Mouse (Mus musculus) heart, postnatal 25 days (tissue): ENCODE measurements around the gene Ubl4b. TPM values are rescaled to one million over a fixed set of nuclear protein-coding genes. Genes with fewer than 3 reads are reported as not detected.

Experiments used
- DNase-seq: peaks from one replicate; pipeline ENCODE4 v3.0.0; 2022; ENCODE audit warnings: low spot score
- intact Hi-C: fragments of 180-260 bp; cut with DNase I; formaldehyde crosslinking; loops from one replicate; pipeline ENCODE4 v1.15.1; 2025
- total RNA-seq, 2 experiments: library from RNA; stranded (reverse); gene quantifications; 2 replicates each; pipeline ENCODE4 v1.2.3; 2021

The Ubl4b gene
- total RNA-seq, 2 experiments from 2014 or later: not detected

DNA sequence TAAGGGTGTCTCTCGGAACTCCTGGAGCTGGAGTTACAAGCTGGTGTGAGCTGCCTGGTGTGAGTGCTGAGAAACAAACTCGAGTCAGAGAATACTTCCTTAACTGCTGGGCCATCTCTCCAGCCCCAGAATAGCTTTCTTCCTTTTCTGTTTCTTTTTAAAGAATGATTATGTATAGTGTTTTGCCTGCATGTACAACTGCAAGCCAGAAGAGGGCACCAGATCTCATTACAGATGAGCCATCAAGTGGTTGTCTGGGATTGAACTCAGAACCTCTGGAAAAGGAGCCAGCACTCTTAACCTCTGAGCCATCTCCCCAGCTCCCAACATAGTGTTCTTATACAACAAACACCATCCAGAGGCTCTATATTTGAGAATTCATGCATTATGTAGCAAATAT, 16.3 kb upstream of the Ubl4b start:
- no peak for DNase-seq
- intact Hi-C loops: no loop called here

DNA sequence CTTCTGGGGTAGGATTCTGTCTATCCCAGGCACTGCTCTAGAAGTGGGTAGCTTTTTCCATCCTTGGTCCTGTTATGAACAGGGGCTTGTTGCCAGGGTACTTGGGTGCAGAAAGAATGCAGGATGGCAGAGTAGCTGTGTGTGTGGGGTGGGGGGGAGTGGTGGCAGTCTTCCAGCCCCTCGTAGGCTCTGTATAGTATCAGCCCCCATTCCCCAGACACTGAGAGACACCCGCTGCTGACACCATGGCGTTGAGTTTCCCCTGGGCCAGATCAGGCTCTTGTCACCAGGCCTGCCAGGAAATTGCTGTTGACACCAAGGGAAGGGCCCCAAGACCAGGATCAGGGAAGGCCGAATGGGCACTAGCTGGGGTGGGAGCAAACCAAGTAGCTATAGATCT, 13.8 kb upstream of the Ubl4b start:
- intact Hi-C loops: no loop called here

DNA sequence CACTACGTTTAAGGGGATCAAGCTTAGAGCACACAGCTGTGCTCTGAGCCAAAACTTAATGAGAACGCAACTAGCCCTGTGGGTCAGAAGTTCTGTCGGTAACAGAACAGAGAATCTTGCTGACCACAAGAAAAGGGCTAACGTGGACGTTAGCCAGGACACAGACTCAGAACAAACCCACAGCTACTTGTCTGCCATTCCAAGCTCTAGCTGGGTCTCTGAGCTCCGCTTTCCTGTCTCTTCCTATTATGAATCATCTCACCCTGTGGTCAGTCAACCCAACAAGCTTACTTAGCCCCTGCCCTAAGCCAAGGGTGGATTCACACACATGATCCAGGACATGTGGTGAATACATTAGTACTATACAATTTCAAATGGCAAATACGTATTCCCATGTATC, 12.9 kb upstream of the Ubl4b start:
- intact Hi-C loops: no loop called here
- DNase-seq: no peak

More for the DNA sequence above, 13.8 kb upstream of the Ubl4b start:
- no peak for DNase-seq

DNA sequence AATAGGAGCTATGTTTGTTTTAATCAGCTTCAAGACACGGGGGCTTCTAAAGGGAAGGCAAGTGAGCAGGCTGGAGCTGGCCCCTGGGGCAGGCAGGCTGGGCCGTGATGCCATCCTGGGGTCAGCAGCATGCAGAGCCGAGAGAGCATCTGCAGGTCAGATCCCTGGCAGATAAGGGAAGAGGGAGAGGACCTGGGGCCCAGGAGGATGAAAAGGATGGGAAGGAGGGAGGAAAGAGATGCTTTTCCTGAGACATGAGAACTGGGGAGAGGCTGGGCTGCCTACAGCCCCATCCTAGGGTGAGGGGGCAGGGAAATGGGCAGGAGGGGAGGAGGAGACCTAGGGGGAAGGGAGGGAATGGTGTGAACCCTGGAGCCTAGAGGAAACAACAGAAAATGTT, 10.5 kb upstream of the Ubl4b start:
- DNase-seq: no peak

DNA sequence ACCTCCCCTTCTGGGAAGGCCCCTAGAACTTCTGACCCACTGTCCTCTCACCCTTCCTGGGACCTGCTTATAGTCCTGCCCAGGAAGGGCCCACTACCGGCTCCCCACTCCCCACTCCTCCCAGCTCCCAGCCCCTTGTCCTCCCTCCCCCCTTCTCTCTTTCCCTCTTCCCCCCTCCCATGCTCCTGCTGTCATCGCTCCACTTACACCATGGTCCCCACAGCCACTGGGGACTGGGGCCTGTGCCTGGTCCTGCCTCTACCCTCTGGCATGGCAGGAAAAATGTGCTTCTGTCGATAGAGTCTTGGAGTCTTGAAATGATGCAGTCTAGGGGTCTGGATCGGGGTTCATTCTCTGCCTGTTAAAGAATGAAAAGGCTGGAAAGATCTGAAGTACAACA, 9.0 kb upstream of the Ubl4b start:
- intact Hi-C loops: no loop called here
- no peak for DNase-seq

More for the DNA sequence above, 10.5 kb upstream of the Ubl4b start:
- intact Hi-C loops: no loop called here

DNA sequence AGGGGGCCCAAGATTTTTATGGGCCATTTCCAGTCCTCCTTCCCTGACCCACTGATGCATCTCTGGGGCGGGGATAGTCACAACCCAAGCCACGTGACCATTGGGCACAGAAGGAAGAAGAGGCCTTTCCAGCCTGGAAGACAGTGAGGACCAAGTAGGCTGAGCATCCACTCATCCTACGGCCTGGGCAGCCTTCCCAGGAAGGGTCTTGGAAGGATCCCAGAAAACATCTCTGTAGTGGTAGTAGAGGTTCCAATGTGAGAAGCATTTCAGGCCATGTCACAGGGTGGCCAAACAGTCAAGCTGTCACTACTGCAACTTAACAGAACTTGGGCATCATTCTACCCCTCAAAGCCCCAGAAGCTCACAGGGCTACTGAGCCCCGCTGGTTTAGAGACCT, 7.7 kb upstream of the Ubl4b start:
- intact Hi-C loops: no loop called here
- no peak for DNase-seq

DNA sequence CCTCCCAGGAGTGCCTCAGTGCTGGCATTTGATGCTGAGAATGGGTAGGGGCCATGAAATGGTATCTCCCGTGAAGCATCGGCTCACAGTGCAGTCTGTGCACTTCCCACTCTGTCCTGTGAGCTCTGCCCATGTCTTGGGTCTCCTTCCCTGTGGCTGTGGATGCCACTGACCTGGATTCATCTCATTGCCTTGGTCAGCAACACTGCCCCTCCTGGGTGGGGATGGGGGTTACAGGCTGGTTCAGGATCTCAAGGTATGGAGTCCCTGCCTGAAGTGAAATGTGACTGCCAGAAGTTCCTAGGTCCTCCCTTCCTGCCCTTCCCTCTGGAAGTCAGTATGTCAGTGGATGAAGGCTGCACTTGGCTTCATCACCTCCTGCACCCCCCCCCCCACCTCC, 7.2 kb upstream of the Ubl4b start:
- intact Hi-C loops: no loop called here
- DNase-seq: no peak

DNA sequence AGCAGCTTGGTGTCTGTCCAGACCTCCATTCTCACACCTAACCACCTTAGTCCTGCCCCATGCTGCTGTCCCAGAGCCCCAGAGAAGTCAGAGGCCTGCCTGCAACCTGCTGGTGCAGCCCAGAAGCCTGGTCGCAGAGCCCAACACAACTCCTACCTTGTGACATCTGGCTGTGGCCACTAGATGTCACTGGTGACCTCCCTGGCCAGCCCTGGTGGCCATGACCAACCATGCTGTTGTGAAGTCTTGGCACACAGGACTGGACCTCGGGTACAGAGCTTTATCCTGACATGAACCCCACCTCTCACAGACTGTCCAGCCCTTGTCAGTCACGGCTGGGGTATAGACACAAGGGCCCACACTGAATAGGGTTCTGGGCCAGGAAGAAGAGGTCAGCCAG, 4.3 kb upstream of the Ubl4b start:
- intact Hi-C loops: loop anchor here (1.0 to 2.0 kb wide), 2 partner anchors 20 to 54 kb away; no protein-coding TSS in a partner anchor
- peak; percentile 54 for DNase-seq

DNA sequence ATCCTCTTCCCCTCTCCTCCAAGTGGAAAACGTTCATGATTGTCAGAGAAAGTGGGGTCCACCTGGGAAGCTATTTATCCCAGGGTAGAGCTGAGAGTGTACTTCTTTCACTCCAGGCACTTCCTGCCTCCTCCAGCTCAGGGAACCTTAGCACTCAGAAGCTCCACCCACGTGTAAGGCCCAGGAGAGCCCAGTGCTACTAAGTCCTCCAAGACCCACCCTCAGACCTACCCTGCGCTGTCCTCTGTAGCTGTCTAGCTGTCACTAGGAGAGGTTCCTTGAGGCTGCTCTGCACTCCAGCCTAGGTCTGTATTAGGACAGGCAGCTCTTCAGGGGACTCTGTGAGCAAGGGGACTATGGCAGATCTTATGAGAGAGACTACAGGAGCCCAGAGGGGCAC, 3.9 kb upstream of the Ubl4b start:
- DNase-seq: no peak
- intact Hi-C loops: loop anchor here (1.0 to 2.0 kb wide), 2 partner anchors 21 to 54 kb away; no protein-coding TSS in a partner anchor

DNA sequence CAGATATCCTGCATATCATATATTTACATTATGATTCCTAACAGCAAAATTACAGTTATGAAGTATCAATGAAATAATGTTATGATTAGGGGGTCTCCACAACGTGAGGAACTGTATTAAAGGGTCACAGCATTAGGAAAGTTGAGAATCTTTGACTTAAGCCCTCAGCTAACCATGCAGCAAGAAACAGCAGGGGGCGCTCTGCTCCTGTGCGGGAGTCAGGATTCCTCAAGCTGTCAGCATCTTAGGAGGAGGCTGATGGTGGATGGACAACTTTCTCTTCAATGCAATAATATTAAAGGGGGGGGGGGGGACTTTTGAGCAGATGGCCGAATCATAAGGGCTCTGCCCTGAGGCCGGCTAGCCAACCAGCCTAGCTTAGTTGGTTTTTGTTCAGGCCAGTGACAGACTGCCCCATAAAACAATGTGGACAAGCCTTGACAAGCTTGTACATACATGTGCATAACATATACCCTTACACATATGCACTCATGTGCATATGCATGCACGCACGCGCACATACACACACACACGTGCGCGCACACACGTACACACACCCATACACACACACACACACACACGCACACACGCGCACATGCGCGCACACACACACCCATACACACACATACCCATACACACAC, 4.3 kb downstream of the Ubl4b start:
- DNase-seq: no peak
- intact Hi-C loops: loop anchor here (5.0 kb wide), 1 partner anchor 68 kb away; no protein-coding TSS in a partner anchor

DNA sequence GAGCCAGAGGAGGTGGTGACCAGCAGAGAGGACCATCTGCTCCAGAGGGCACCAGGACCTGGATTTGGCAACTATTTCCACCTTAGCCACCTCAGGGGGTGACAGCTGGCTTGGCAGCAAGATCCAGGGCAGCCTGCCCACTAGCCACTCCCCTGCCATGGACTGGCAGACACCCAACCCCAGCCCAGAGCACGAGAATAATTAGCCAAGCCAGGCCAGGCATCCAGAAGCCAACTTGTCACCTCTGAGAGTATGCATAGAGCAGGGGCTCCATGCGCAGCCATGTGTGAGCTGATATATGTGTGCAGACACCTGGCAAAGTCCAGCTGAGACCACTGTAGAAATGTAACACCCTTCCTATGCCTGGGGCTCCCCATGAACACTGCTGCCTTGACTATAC, 7.9 kb downstream of the Ubl4b start:
- intact Hi-C loops: no loop called here
- DNase-seq: no peak

DNA sequence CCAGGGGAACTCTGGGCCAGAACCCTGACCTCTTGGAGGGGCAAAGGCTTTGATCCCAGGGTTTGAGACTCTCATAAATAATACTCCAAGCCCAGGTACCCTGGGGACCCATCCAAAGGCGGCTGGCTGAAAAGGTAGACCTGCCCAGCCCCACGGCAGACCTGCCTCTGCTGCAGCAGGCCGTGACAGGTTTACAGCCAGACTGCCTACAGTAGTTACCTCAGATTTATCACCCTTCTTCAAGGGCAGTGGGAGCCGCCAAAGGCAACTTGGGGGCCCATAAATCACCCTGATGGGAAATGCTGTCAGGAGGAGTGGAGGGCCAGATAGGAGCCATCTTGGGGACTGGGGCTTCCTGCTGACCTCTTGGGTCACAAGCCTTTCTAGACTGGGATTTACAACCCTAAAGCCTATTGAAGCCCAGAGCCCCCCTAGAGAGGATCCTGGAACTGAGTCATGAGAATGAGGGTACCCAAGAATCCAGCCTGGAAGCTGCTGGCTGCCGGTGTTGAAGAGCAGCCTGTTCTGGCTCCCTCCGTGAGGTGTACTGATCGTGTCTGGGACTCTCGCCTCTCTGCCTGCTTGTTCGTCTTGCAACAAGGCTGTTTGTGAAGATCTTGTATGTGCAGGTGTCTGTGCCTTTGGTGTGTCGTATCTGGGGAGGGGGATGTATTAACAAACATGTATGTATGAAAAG, 9.0 kb downstream of the Ubl4b start:
- intact Hi-C loops: no loop called here
- no peak for DNase-seq

DNA sequence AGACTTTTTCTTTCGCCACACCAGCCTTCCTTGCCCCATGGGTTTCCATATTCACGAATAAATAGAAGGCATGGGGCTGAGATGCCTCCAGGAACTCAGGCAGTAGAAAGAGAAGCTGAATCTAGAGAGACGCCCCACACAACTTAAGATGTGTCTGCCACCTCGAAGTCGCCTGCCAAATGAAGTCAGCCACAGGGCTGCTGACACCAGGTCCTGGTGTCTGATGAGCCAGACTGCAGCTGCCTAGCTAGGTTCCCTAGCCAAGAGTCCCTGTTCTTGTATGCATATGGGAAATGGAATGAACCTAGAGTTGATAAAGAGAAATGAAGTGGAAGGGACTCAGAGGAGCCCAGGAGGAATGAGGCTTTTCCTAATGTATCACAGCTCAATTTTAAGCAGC, 9.6 kb downstream of the Ubl4b start:
- intact Hi-C loops: no loop called here
- no peak for DNase-seq

DNA sequence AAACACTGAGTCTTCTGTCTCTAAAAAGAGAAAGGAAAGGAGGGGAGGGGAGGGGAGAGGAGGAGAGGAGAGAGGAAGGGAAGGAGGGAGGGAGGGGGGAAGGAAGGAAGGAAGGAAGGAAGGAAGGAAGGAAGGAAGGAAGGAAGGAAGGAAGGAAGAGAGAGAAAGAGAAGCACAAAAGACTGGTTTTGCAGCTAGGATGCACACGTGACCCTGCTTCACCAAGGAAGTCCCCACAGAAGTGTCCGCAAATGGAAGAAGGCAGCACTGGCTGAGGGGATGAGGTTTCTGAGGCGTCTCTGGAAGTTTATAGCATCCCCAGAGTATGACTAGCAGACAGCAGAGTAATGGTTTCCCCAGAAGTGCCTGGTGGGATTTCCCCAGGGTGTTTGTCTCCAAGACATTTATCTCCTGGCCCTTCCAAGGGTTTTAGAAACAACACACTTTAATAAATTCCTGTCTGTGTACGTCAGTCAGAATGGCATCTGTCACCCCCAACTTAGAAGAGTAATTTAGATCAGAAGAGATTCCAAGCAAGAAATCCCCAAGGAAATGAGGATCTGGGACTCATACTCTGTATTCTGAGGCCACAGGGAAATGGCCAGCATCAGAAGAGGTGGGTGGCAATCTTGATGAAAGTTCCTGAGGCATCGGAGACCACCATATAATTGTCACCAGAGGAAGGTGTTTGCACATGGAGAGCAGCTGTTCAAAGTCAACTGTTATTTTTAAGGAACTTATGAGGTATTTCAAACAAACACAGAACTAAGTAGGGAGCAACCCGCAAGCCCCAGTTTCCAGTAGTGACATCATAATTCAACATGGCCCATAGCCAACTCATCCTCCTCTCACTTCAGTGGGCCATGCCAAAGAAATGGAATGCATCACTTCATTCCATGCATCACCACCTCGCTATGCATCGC, 11.5 kb downstream of the Ubl4b start:
- DNase-seq: no peak

DNA sequence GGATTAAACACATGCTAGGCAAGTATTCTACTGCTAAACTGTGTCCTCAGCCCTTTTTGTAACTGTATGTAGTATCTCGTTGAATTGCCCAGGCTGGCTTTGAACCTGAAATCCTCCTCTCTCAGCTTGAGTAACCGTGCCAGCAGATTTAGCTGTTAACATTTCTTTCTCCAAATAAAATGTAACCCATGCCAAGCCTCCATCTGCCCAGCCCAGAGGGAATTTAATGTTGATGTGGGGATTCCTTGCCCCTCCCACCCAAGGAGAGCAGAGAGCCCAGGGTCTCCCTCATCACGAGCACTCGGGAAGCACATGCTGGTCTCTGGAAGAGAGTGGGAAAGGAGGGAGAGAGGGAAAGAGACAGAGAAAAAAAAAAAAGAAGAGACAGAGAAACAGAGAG, 12.3 kb downstream of the Ubl4b start:
- intact Hi-C loops: no loop called here
- DNase-seq: no peak

More for the DNA sequence above, 11.5 kb downstream of the Ubl4b start:
- intact Hi-C loops: no loop called here

DNA sequence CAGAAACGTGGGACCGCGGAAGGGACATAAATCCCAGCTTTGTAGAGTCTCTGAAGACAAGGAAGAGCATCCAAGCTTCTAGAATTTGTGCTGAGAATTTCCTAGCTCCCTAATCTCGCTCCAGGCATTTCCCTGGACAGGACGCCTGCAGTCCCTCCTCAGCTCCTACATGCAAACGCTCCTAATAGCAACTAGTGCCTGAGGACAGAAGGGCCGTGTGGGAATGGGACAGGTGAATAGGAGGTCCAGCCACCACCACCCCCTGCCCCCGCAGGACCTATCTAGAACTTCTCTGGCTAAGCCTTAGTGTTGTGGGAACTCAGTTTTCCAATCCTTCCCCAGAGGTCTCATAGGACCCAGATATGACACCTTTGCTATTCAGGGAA, 17.4 kb downstream of the Ubl4b start:
- intact Hi-C loops: no loop called here
- DNase-seq: no peak

DNA sequence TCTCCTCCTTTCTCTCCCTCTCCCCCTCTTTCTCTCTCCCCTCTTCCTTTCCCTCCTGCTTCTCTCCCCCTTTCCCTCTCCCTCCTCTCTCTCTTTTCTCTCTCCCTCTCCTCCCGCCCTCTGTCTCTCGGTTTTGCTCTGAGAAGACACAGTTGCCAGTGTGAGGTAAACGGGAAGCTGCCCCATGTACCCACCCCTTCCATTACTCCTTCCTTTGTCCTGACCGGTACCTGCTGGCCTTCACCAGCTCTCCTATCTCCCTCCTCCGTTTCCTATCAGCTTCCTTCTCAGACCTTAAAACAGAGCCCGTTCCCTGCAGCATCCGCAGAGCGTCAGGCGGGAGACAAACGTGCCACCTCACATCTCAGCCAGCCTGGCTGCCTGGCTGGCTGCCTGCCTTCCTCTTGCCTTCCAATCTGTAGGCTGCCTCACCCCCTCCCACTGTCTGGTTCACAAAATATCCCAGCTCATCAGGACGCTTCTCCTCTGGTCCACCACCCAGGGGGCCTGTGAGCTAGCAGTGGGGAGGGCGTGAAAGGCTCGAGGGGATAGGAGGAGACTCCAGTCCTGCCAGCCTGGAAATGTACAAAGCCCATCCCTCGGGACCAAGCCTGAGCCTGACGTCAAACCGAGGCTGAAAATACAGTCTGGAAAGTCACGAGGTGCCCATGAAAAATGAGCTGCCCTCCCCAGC, 17.9 kb downstream of the Ubl4b start:
- intact Hi-C loops: no loop called here
- peak; percentile 15 for DNase-seq

DNA sequence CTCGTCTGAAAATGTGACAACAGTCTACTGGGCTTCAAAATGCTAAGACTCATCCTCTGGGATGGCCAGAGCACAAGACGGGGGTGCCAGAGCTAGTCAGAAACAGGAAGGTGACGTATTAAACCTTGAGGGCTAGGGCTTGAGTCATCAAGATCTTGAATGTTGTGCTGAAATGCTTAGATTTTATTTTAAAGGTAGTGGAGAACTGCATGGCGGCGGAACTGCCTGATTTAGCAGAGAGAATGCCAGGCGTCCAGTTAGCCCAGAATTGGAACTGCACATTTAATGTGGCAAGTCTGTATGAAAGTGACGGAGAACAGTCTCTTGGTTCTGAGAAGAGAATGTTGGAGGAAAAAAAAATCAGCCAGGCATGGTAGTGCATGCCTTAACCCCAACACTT, 19.9 kb downstream of the Ubl4b start:
- DNase-seq: no peak
- intact Hi-C loops: no loop called here

DNA sequence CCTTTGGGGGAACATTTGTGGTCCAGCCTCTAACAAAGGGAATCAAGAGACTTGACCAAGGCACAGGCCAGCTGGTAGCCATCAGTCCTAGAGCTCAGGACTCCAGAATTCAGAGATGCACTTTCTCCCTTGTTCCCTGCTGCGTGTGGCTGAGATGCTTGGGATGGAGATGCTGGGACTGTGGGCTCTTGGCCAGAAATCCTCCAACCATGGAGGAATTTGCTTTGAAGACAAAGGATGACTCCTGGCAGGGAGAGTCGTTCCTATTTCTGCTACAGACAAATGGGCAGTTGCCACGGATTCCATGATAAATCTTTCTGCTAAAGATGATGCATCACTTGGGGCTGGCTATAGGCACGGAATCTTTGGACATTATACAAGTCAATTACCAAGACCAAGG, 21.3 kb downstream of the Ubl4b start:
- intact Hi-C loops: no loop called here
- DNase-seq: no peak

DNA sequence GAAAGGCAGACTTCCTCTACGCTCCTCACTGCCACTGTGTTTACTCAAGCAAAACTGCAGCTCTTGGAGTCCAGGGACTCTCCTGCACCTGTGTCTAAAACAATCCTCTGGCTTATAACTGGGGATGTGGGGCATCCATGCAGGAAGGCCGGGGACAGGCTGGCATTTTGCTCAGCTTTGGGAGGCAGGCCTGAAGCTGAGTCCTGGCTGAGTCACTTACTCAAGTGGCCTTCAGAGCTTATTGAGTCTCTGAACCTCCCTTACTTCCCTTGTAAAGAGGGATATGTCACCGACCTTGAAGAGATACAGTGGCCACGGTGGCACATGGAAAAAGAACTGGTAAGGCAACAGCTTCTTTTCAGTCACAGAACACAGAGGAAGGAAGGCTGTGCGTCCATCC, 24.3 kb downstream of the Ubl4b start:
- intact Hi-C loops: no loop called here
- DNase-seq: no peak
